Mouse (Mus musculus) yolk sac, embryonic 10.5 days (tissue): ENCODE results near the gene Emc10.

Experiments
- DNase-seq: peaks from one replicate; pipeline ENCODE4 v3.0.0-alpha.2; 2017; ENCODE audit warnings: low spot score

Gene Emc10

DNA sequence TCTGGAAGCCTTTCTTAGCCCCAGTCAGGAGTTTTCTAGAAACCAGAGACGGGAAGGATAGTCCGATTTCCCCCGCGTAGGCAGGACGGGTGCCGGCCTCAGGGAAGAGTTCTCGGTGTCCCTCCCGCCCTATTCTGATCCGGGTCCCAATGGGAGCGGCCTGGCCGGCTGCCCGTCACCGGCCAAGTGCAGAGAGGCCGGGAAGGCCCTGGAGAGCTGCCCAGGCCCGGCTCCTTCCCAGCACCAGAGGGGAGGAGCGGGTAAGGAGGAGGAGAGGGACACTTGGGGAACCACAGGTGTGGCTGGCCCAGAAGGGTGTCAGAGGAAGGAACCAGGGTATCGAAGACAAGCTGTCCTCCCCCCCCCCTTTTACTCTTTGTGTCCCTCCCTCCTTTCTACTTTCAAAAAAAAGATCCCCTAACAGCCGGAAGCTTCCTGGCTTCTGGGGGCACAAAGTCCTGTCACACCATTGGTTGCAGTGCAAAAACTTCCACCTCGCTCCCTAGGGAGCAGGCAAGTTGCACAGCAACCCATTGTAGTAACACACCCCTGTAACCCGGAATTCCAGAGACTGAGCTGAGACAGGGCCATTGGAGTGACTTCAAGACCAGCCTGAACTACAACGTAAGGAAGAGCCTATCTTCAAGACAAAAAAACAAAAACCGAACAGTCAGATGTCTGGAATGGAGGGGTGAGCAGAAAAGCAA, 28.9 kb upstream of the Emc10 start:
- no peak for DNase-seq

GRCm38 (mm10) chr7:44524502-44524901, 28.2 kb upstream of the Emc10 start, which contains the start of gene Mybpc2:
Gene Mybpc2 (minus strand): TSS chr7:44524656.
- DNase-seq: no peak

- no peak for DNase-seq
Observed at GRCm38 (mm10) chr7:44523056-44523455, 26.7 kb upstream of the Emc10 start.

DNA sequence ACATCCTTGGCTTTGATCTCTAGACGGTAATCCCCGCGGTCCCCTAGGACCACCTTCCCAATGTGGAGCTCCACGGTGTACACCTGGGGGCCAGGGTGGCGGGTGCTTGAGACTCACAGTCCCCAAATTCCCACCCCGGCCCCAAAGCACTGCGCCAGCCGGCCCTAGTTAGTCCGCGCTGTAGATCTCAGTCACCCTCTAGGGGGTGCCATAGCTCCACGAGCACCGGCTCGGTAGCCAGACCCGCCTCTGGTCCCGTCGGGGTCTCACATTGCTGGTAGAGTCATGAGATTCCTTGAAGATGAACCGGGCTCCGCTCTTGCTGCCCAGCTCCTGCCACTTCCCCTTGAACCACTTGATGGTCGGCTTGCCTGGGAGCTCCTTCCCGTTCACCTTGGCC, 25.4 kb upstream of the Emc10 start:
- DNase-seq: peak; percentile 12

DNA sequence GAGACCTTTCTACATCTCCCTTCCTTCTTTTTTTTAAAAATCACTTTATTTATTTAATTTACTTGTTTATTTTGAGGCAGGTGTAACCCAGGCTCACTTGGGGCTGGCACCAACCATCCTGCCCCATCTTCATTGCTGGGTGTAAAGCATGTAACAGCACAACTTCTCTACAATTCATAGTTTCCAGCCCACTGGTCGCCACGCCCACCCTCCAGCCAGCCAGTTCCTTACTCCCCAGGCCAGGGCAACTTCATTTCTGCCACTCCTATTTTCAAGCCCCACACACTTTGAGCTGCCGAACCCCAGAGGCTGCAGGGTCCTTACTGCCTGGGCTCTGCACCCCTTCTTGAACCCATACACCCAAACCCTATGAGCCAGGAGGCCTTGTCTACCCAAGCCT, 24.7 kb upstream of the Emc10 start:
- no peak for DNase-seq

GRCm38 (mm10) chr7:44519240-44519913, 23.0 kb upstream of the Emc10 start:
- DNase-seq: no peak

- no peak for DNase-seq
Observed at GRCm38 (mm10) chr7:44507491-44507890, 11.2 kb upstream of the Emc10 start.

DNA sequence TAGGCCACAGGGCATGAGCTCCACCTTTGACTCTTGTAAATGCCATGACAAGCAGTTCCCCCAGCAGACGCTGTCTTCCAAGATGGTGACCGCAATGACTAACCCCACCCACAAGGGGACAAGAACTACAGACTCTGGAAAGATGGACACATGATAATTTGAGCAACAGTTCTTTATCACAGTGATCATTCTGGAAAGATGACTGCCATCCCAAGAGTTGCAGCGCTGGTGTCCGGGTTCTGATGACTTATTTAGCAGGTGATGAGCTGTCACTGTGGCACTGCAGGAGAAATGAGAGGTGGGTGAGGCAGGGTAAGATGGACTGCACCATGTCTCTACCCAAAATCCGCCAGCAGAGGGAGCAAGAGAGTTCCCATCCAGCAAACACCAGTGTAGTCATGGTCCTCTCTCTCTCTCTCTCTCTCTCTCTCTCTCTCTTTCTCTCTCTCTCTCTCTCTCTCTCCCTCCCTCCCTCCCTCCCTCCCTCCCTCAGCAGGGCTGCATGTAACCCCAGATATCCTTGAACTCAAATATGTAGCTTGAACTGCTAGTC, 5.3 kb upstream of the Emc10 start:
- peak; percentile 43 for DNase-seq

GRCm38 (mm10) chr7:44500046-44500445, 3.7 kb upstream of the Emc10 start:
- no peak for DNase-seq

DNA sequence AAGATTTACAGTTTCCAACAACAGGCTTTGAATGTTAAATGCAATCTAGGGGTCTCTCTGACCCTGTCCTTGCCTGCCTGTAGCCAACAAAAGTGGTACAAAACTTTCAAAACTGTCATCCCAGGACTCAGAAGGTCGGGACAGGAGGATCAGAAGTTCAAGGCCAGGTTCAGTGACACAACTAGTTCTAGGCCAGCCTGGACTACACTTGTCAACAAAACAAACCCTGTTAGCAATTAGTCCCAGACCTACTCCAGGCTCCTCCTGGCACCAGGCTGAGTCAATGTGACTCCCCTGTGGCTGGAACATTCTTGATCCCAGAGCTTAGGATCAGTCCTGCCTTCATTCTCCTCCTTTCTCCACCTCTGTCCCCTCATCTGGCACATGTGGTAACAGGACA, 2.6 kb upstream of the Emc10 start:
- no peak for DNase-seq

GRCm38 (mm10) chr7:44497361-44498055, 1.2 kb upstream of the Emc10 start:
- peak; percentile 22 for DNase-seq

DNA sequence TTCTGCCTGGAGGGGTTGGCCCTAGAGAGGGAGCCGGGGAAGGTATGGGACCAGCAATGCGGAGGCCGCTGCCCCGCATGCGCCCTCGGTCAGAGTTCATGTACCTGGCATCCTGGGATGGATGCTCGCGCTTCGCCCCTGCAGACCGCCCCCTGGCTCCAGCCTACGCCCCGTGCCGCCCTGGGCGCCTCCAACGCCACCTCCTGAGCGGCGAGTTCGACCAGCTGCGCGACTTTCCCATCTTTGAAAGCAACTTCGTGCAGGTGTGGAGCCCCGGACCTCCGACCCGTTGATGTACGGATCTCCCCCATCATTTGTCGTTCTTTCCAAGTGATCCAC, 411 bp upstream of the Emc10 start:
- no peak for DNase-seq

DNA sequence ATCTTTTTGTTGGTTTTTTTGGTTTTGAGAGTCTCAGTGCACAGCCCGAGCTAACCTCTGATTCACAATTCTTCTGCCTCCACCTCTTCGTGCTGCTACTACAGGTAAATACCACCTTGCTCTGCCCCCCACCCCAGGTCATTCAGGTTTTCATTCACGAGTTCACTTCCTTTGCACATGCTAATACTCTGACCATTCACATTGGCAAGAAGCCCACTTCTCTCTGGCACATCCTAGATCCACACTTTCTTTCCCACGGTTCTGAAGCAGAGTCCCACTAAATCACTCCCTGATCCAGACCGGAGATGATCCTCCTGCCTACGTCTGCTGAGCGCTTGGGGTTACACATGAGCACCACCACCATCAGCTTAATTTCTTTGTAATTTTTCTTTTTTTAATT, 1.2 kb downstream of the Emc10 start:
- DNase-seq: no peak

GRCm38 (mm10) chr7:44494681-44495080, 1.6 kb downstream of the Emc10 start:
- no peak for DNase-seq

- DNase-seq: no peak
Observed at GRCm38 (mm10) chr7:44492166-44492826, 4.0 kb downstream of the Emc10 start.

DNA sequence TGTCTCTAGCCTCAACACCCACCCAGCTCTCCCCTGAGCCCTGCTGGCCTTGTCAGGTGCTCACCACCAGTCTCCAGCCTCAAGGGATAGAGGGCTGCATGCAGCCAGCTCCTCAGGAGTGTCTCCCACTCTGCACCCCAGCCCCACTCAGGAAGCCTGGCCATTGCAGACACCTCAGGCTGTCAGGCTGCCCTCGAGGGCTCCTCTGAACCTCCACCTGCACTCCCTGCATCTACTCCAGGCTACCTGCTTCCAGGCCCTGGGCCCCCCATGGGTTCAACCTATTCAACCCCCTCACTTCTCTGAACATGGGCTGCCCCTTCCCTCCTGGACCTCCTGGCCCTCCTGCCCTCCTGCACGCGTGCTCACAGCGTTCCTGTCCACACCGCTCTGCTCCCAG, 4.9 kb downstream of the Emc10 start:
- no peak for DNase-seq

GRCm38 (mm10) chr7:44490281-44490680, 6.0 kb downstream of the Emc10 start:
- DNase-seq: no peak

GRCm38 (mm10) chr7:44488545-44488944, 7.8 kb downstream of the Emc10 start:
- DNase-seq: no peak

- DNase-seq: no peak
Observed at GRCm38 (mm10) chr7:44487936-44488335, 8.4 kb downstream of the Emc10 start.

GRCm38 (mm10) chr7:44486927-44487575, 9.3 kb downstream of the Emc10 start:
- DNase-seq: no peak

- DNase-seq: no peak
Observed at GRCm38 (mm10) chr7:44485572-44486195, 10.6 kb downstream of the Emc10 start.
